Mouse (Mus musculus) ES-Bruce4 (cell line): ENCODE measurements around the gene Klhl11.

Experiments used
- CTCF ChIP-seq: IDR thresholded peaks from one replicate; pipeline ENCODE4 v1.8.1; 2011; ENCODE audit warnings: low read depth, low read length
- POLR2A ChIP-seq: IDR thresholded peaks from one replicate; pipeline ENCODE4 v1.8.1; 2011; ENCODE audit warnings: low read length; ENCODE audit not compliant: insufficient read depth

- TF ChIP-seq CTCF (no peak), POLR2A (no peak)
Measured at GRCm38 (mm10) chr11:100520838-100521237, 48.3 kb upstream of the Klhl11 start.
